Mouse (Mus musculus) gastrocnemius, adult 8-10 months (tissue): Measurements from ENCODE around the gene Olfm4. TPM values are rescaled to one million over a fixed set of nuclear protein-coding genes. Genes with fewer than 3 reads are reported as not detected.
A peak's percentile ranks its signal among the peaks of the same experiment; 100 is the strongest.

Experiments
- DNase-seq, 2 experiments: peaks; one replicate each; pipeline ENCODE4 v3.0.0; 2022; ENCODE audit warnings: low spot score in 2 of 2
- total RNA-seq, 4 experiments: library from RNA; stranded (reverse); gene quantifications; 2 replicates each; pipeline ENCODE4 v1.2.4; 2022

The Olfm4 gene
- total RNA-seq: not detected

DNA sequence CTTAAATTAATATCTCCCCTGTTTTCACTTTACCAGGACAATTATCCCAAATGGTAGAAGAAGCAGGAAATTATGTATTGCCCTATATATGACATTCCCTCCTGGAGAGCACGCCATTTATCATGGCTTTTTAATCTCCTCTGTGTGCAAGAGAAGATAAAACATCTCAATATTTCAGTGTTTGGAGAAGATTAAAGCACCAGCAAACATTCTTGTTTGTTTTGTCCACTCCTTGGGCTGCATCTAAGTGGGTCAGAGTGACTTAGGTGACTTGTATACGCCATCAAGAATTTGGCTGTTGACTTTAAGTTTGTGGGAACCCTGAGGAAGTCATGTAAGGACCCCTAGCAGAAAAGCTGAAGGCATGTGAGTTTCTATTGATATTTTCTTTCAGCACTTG is at the start of gene Olfm4:
Gene Olfm4 (plus strand): TSS at position 301 of the 400 bp plus-strand sequence.
- DNase-seq: no peak

DNA sequence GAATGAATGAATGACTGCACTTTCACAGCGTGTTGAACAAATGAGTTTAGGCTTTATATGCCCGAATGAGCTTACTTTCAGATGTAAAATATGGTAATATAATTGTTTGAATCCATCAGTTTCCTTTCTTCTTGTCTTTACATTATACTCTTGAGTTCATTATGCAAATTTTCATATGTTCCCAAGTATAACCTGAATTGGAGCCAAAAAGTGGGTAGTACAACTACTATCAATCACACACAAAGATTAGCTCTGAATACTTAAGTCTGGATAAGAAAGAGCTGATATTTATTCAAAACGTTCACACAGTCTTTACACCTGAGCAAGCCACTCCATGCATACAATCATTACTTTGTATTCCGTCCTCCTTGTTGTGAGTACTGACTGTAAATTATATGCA is 49.5 kb upstream of the Olfm4 start:
- no peak for DNase-seq

DNA sequence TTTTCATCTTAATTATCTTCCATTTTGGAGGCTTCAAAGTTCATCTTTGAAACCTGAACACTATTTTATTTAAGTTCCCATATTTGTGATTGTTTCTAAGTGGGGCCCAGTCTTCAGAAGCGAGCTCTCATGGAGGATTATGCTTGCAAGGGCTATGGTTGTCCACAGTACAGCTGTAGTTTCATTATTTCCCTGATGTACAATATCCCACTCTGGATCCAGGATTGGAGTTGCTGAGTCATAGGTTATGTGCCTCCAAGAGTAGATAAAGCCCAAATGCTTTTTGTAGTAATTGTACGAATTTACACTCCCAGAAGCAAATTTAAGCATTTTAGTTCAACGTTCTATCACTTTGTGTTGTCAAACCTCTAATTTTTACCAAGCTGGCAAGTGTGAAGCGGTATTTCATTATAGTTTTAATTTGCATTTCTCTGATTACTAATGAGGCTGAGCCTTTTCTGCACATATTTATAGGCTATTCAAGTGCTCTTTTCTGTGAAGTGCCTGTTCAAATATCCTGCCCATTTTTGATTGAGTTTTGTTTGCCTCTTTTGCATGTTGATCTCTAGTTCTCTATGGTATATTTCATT is 46.9 kb upstream of the Olfm4 start:
- DNase-seq: no peak

DNA sequence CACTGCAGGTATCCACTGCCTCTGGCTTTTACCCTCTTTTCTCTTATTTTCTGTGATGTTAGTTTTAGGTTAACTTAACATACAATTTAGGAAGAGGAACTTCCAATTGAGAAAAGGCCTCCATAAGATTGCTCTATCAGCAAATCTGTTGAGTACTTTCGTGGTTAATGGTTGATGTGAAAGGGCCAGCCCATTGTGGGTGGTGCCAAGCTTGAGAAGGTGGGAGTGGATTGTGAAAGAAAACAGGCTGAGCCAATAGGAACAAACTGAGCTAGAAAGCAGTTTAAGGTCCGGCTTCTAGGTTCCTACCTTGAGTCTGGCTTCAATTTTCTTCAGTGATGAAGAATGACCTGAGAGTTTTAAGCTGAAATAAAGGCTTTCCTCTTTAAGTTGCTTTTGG is 38.0 kb upstream of the Olfm4 start:
- DNase-seq: no peak

DNA sequence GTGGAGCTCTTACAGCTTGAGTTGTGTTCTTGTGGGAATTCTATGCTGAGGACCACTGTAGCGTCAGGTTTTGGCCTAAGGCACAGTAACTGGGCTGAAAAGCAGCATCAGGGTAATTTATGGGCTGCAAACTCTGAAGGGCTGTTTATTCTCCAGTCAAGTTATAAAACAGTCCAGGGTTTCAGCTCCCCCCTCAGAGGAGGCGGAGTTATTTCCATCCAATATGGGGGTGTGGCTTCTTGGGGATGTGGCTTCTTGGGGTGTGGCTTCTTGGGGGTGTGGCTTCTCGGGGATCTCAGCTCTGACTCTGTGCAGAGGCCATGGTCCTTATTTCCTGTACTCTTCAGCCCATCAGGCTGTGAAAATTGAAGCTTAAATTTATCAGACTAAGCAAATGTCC is 28.2 kb upstream of the Olfm4 start:
- DNase-seq: no peak

DNA sequence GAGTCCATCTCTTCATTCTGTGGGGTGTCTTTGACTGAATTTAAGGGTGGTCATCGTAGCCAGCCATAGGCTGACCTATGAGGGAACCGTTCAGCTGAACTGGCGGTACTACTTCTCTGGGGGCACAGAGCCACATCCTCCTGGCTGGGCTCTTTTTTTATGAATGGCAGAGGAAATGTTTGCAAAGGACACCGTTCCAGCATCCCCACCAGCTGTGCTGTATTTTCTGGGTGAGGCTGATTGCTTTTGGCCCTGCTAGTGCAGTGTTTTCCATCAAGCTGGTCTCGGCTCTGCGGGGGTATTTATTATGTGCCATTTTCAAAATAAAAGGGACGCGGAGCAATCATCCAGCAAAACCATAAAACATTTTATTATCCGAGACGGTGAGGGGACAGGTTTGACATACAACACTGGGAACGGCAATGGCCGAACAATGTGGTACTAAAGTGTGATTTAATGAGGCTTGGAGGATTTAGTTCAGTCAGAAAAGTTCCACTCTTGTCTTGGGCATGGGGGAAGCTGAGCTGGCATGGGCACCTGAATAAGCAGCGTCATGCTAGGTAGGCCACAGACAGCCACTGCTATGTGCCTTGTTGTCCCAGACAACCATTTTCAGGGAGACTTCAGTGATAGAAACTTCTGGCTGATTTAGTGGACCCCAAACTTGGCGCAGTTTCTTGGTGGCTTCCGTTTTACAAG is 25.9 kb upstream of the Olfm4 start:
- no peak for DNase-seq

DNA sequence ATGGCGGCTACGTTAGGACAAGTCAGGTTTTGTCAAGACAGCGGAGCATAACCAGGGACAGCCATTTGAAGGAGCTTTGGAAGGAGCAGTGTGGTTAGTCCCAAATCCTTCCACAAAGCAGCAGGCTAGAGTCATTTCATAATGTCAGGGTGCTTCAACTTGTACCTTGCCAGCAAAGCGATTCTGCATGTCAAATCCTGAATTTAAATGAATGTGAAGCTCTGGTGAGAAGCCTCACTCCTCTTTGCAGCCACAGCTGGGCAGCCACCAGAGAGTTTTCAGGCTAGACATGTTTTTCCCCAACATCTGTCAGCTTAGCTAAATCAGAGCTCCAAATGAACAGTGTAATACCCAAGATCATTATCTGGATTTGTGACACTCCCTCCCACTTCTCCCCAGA is 22.7 kb upstream of the Olfm4 start:
- DNase-seq: no peak

DNA sequence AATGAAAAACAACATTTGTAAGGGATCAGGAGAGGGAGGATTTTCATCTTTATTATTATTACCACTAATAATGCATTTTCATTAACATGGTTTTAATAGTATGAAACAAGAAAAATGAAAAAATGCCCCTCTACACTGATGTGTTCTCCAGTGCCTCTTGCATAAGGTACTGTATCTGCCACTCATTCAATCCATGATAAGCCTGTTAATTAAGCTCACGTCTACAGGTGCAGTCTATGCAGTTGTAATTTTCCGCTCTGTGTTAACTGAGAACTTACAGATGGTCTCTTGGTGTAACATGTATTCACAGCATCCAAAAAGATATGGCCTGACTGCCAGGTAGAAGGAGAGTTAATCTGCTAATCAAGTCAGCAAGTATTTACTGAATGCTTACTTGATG is 22.3 kb upstream of the Olfm4 start:
- no peak for DNase-seq

DNA sequence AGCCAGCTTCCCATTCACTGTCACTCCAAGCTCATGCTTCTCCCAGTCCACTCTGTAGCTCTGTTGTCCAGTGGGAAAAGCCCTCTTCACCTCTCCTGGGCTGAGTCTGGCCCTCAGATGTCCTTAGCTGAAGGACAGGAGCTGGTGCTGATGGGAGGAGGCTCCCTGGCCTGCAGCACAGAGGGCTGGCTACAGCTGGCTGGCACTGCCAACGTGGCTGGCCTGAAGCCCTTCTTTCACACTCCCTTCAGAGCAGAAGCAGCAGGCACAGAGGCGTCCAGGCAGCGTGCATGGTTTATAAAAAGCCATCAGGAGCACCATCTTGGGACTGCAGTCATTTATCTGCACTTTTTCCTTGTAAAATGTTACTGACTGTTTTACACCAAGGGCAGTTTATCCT is 13.7 kb upstream of the Olfm4 start:
- peak in 1 of 2 experiments; percentile 9 for DNase-seq

DNA sequence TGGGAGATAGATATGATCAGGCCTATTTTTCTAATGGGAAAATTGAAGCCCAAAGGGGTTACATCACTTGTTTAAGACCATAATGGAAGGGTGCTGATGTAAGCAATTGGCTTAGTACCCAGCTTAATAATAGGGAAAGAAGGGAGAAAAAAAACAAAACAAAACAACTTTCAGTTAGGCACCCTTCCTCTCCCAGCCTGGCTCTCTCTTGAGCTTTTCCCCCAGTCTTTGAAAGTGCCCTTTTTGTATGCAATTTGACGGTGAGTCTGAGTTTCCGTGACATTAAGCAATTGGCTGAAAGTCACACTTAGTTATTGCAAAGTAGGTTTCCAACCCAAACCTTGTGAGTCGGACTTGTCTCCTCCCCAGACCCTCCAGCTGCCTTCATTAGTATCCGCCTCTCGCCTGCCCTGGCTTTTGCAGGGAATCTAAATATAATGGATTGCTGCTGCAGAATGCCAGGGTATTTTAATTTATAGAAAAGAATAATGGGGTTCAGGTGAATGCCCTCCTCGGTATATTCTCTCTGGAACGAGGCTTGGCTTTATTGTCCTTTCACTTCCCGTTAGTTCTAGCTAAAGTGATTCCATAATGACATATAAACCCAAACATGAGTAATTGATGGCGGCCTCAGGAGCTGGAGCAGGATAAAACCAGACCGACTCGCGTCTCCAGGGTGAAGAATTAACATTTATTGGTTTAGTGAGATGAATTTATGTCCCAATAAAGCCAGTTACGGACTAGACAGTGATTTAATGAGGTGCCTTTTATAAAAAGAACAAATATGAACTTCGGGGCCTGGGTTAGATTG is 12.7 kb upstream of the Olfm4 start:
- no peak for DNase-seq

DNA sequence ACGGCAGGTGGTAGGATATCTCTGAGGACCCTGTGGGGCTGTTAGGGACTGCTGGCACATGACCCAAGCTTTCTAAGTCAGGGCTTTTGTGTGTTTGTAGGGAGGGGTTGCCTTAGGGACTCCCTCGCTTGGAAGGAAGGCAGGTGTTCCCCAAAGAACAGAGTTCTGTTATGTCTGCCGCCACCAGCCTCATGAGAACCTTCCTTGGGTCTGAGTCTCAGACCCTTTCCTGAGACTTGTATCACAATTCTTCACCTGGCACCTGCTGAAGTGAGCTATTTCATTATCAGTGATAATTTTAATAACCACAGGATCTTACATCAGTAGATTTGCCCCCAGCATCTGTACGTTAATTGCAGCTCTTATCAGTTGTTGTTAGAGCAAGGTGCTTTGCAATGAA is 2.4 kb upstream of the Olfm4 start:
- DNase-seq: no peak

DNA sequence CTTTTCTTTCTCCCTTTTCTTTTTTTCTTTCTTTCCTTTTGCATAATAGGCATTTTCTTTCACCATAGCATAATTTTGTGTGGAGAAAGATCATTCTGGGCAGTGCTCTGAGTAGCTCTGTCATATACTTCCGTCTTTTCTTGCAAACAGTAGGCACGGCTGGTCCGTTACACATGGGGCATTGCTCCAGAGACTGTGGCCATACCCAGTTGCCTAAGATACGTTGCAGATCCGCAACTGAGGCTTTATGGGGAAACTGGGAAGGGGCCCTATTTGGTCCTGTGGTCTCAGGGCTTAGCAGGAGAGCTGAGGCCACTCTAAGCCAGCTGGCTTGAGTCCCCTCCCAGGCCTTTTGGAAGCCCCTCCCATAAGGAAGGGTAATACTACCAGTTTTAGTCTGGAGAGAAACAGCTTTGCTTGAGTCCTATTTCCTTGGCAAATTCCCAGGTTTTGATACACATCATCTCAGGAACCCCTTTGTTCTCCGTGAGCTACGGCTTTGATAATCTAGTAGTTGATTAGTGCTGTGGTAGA is 1.3 kb downstream of the Olfm4 start:
- DNase-seq: no peak

DNA sequence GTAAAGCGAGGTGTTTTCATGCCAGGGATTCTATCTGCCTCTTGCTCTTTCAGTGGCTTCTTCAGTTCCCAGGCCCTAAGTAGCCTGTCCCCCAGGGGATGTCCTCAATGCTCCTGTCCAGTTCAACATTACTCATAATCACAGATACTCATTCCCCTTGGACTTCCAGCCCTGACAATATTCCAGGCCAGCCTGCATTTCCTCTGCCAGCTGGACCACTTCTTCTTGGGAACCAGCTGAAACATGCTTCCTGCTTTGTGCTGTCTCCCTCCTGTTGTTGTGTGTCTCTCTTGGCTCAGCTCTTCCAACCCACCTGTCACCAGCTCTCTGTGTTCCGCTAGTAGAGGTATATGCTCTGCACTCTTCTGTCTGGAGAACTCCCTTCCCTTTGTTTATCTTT is 1.8 kb downstream of the Olfm4 start:
- DNase-seq: peak in 1 of 2 experiments; percentile 17

DNA sequence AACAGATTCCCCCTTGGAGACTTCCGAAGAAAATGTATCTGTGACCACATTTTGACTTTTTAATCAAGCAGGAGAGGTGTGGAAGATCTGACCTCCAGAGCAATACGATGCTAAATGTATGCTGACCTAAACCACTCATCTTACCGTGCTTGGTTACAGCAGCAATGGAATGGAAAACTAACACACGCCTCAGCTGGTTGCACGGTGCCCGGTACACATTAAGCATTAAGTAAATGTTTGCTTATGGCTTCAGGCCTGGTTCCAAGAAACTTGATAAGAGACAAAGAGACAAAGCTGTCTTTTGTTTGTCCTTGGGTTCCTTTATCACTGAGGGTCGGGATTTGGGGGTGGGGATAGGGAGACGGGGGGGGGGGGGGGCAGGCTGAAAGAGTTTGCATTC is 3.0 kb downstream of the Olfm4 start:
- DNase-seq: no peak

DNA sequence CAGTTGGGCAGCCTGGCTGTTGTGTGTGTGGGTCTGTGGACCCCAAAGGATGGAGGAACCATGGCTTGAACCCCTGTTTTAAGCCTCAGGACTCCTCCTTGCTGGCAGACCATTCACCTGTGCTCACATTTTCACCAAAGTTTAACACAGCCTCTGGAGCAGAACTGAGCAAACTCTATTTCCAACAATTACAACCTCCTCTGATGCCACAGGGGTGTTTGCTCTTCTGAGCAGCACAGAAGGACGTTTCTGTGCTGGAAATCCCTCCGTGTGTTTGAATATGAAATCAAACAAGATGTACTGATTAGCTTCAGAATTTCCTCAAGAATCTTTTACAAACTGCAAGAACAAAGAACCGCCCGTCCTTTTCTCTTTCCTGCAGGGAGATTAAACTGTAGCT is 5.9 kb downstream of the Olfm4 start:
- no peak for DNase-seq

DNA sequence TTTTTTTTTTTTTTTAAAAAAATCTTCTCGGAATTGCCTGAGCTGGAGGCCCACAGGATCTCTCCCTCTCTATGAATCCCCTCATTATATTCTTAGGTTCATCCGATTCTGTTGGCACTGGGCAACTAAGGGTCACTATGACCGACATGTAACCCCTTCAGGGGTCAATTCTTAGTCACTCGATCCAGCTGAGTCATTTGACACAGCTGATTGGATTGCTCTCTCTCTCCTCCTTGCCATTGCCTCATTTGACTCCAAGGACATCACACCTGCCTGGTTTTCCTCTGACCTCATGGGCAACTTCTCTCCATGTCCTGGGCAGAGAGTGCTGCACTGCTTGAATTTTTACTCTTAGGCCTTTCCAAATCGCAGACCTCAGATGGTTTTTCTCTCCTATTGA is 6.7 kb downstream of the Olfm4 start:
- DNase-seq: no peak

DNA sequence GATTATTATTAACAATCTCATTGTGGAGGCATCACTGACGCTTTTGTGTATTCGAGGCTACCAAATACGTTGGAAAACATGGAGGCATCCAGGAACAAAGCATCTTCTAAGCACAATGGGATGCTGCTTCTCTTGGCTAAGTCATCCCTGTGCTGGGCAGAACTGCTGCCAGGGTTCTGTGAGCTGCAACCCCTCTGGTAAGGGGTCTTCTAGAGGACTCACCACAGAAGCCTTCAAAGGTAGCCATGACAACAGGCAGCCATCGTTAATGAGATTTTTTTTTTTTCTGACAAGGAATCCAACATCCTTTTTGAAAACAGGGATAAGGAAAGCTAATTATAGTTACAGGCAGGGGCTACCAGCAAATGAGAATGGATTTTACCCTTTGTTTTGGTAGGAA is 13.7 kb downstream of the Olfm4 start:
- no peak for DNase-seq

DNA sequence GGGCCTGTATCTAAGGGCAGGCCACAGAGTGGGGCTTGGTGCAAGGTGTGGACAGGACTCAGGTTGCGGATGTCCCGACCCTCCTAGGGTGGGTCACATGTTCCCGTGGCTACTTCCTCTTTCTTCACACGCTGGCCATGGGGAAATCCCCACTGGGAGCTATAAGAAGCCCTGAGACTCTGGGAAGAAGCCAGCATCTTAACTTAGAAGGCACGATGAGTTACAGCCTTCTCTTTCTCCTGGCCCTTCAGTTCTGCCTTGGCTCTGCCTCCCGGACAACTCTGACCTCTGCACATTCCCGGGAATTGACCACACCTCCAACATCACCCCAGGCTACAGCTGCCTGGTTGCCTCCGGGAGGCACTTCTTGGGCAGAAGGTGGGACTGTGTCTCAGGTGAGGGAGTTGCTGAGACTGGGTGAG is 16.2 kb downstream of the Olfm4 start:
- DNase-seq: peak in 1 of 2 experiments; percentile 3

DNA sequence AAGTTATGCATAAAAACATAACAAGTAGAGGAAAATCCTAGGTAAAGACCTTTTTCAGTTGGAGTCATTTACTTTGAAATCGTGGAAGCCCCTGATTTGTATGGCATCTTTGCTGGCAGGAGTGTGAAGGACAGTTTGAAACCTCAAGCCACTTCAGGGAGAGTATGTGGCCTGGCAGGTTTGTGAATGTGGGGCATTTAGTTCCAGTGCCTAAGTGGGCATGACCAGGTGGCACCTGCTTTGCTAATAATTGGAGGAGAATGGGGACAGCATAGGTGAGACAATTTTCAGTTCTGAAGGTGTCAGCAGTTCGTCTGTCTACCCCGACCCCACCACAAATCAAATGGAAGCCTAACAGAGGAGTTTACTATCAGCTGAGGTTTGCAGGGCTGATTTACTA is 23.8 kb downstream of the Olfm4 start:
- no peak for DNase-seq

DNA sequence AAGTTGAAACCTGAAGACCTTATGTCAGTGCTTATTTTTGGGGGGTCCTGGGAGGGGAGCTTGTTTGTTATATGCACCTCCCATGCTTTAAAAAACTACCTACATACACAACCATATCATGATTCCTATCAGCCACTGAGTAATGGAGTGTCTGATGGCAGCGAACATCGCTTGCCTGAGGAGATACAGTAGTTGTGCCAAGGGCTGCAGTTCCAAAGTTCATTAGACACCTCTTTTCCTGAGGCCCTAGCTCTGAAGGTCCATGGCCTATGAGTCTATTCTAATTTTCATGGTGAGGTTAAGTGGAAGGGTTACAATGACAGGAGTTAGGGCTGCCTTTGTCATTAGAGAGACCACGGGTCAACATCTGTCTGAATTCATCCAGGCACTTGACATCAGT is 26.5 kb downstream of the Olfm4 start:
- no peak for DNase-seq

DNA sequence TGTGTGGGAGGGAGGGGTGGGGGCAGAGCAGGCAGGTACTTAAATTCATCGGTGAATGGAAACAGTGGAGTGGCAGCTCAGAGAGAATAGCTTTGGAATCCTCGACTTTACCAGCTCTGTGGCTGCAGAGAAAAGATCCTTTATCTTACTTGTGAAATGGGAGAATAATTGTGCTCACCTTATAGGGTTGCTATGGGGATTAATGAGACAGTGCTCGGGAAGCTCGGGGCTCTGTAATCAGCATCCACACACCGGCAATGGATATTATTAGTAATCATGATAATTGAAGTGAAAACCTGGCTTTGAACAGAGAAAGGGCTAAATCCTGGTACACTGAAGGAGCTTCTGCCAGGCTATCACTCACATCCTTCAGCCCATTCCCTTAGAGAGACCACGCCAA is 31.1 kb downstream of the Olfm4 start:
- no peak for DNase-seq

DNA sequence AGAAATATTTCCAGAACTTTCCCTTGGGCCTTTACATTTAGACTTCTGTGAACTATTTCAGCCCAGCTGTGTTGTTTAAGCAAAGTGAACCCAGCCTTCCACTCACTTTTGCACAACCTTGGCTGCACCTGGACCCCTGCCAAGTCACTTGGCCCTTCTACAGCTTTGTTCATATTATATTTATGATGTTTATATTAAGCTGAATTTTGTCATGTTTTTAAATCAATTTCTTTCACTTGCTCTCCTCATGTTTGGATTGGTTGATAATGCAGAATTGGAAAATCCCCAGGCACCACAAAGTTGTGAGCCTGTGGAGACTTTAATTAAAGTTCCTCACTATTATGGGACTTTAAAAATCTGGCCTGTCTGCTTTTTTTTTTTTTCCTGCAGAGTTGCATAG is 32.2 kb downstream of the Olfm4 start:
- no peak for DNase-seq
